Mouse (Mus musculus) ES-Bruce4 (cell line): ENCODE data around the gene Spaca4.

Experiments used
- CTCF ChIP-seq: IDR thresholded peaks from one replicate; pipeline ENCODE4 v1.8.1; 2011; ENCODE audit warnings: low read depth, low read length
- EP300 ChIP-seq: IDR thresholded peaks from 2 replicates; pipeline ENCODE4 v1.6.1; 2011; ENCODE audit warnings: low read depth, low read length; ENCODE audit not compliant: insufficient read depth
- POLR2A ChIP-seq: IDR thresholded peaks from one replicate; pipeline ENCODE4 v1.8.1; 2011; ENCODE audit warnings: low read length; ENCODE audit not compliant: insufficient read depth

DNA sequence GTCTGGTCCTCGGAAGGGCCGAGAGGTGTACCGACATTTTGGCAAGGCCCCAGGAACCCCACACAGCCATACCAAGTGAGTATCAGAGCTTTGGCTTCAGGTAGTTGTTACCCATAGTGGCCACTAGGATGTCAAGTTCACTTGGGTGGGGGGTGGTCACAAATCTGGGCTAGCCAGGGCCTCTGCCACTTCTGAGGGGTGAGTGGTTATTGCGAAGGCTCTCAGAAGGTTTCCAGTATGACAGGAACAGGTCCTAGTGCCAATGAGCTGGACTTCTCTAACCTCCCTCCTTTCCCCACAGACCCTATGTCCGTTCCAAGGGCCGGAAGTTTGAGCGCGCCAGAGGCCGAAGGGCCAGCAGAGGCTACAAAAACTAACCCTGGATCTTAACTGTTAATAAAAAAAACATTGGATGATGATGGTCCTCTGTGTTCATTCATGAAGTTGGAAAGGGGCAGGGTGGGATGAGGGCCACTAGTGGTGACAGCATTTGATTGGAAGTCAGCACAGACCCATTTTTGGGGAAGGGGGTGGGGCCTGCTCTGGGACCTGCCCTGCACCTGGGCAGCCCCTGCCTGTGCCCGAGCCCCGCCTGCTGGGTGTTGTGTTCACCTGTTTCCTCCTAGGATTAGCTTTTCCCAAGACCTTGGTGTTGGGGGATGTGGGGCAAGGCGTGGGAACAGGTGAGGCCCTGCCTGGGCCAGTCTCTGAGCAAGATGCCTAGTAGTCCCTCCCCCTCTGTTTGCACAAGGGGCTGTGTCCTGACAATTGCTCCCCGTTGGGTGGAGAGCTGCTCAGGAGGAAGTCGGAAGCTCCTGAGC is 5.0 kb downstream of the Spaca4 start, which contains the start of gene Fam83e:
- TF ChIP-seq EP300 (0 out of 2 replicates have a peak, but pooled peaks have one; percentile 38), CTCF (peak; percentile 6), POLR2A (no peak)
